Mouse (Mus musculus) liver, embryonic 14.5 days (tissue): ENCODE measurements at regions not wholly inside any gene's neighbourhood (a gene's known extent, or its start where the extent isn't known, plus 50 kb on each side); places are given as distances from the start of the nearest gene placed in this dataset.

Experiments used
- CTCF ChIP-seq: IDR thresholded peaks from 2 replicates; pipeline ENCODE4 v1.5.1; 2016; ENCODE audit warnings: antibody characterized with exemption, low read depth, control low read depth
- EP300 ChIP-seq: IDR thresholded peaks from 2 replicates; pipeline ENCODE4 v1.6.1; 2016; ENCODE audit warnings: antibody characterized with exemption, low read depth

DNA sequence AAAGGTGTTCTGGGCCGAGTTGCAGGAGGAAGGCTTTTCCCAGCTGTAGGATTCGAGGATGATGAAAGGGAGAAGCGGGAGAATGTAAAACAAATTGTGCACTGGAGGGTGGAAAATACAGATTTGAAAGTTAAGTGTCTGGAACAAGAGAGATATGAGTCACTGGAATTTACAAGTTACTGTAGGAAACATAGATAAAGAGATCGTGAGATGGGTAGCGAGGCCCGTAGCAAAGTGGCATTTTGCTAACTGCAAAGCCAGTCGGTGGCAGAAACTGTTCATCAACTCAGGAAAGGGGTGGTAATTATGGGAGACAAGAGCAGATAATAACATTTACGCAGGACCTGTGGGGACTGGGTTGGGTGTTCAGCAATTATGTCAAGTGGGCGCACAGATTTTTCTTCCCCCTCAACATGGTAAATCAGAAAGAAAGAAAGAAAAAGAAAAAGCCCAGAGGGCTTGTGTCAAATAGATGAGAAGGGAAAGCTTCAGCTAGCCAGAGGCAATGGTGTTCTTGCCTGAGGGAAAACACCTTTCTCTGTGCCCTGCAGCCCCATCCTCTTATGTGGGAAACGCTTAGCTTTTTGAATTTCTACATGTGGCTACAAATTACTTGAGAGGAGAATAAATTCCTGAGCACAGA lies 87.2 kb downstream of the Foxb1 start:
- TF ChIP-seq EP300 (no peak), CTCF (no peak)
